Mouse (Mus musculus) liver, embryonic 12.5 days (tissue): ENCODE results near the gene Sirt3. TPM values are rescaled to one million over a fixed set of nuclear protein-coding genes. Genes with fewer than 3 reads are reported as not detected.

Source experiments
- ATAC-seq: fragments of 200-750 bp; cut with Nextera tagmentation; 2 replicates; pipeline ENCODE4 v1.8.0; 2017; ENCODE audit warnings: moderate number of reproducible peaks, mild to moderate bottlenecking, moderate library complexity
- H3K27ac ChIP-seq: fragments of 300-500 bp; sonication (generic); 2 replicates; pipeline ENCODE4 v1.5.1; 2016; ENCODE audit warnings: mild to moderate bottlenecking
- H3K27me3 ChIP-seq: fragments of 300-500 bp; sonication (generic); replicated peaks from 2 replicates; pipeline ENCODE4 v1.6.1; 2016; ENCODE audit warnings: mild to moderate bottlenecking, moderate library complexity
- H3K36me3 ChIP-seq: fragments of 300-500 bp; sonication (generic); 2 replicates; pipeline ENCODE4 v1.6.1; 2016; ENCODE audit warnings: mild to moderate bottlenecking, moderate library complexity
- H3K4me1 ChIP-seq: fragments of 300-500 bp; sonication (generic); 2 replicates; pipeline ENCODE4 v1.6.1; 2016
- H3K4me2 ChIP-seq: fragments of 300-500 bp; sonication (generic); 2 replicates; pipeline ENCODE4 v1.6.1; 2016; ENCODE audit warnings: mild to moderate bottlenecking, moderate library complexity
- H3K4me3 ChIP-seq: fragments of 300-500 bp; sonication (generic); 2 replicates; pipeline ENCODE4 v1.5.1; 2016; ENCODE audit warnings: mild to moderate bottlenecking, moderate library complexity
- H3K9ac ChIP-seq: fragments of 300-500 bp; sonication (generic); 2 replicates; pipeline ENCODE4 v1.6.1; 2016; ENCODE audit warnings: mild to moderate bottlenecking, moderate library complexity
- H3K9me3 ChIP-seq: fragments of 300-500 bp; sonication (generic); replicated peaks from 2 replicates; pipeline ENCODE4 v1.6.1; 2016; ENCODE audit warnings: mild to moderate bottlenecking, moderate library complexity
- WGBS: fragments of 180-500 bp; shearing (Covaris S2); methylation state at CpG from one replicate; pipeline ENCODE4 v1.1.7; 2016; ENCODE audit not compliant: insufficient replicate concordance; 5-methylcytosine and 5-hydroxymethylcytosine counted together
- polyA plus RNA-seq: library from polyadenylated mRNA; unstranded; fragments of >200 nt; fragmentation: Nextera tagmentation; extraction: Ambion mirVana; gene quantifications from 2 replicates; pipeline ENCODE4 v1.2.1, GENCODE M21; 2016

The Sirt3 gene
- polyA plus RNA-seq, 1 experiment from 2014 or later = 16.0 TPM

- Histone ChIP-seq H3K9me3 (no peaks in the 10 kb centered on the region), H3K4me1 (no peaks in the 10 kb centered on the region), H3K4me3 (no peak within 1 kb of the TSS), H3K27ac (no peak within 1 kb of the TSS), H3K36me3 (no peaks in the 10 kb centered on the region), H3K27me3 (peaks cover 54% of the 10 kb centered on the region), H3K9ac (no peak within 1 kb of the TSS), H3K4me2 (no peak within 1 kb of the TSS)
- WGBS = 28% methylated on average over 14 of the region's 14 CpGs
- peak; percentile 70 for ATAC-seq
Observed at GRCm38 (mm10) chr7:140844905-140845665, 37.0 kb downstream of the Sirt3 start, which contains the start of gene Scgb1c1. Gene Scgb1c1, plus strand, starts transcription at chr7:140845547.

GRCm38 (mm10) chr7:140843806-140844205, 38.3 kb downstream of the Sirt3 start:
- peaks cover 67% of the 10 kb centered on the region for H3K27me3 ChIP-seq
- no peak overlapping the region for H3K4me2 ChIP-seq
- no peaks in the 10 kb centered on the region for H3K4me1 ChIP-seq
- no peak overlapping the region for H3K9ac ChIP-seq
- WGBS = 59% methylated on average over 7 of the region's 7 CpGs
- no peaks in the 10 kb centered on the region for H3K9me3 ChIP-seq
- H3K4me3 ChIP-seq = no peak overlapping the region
- no peak for ATAC-seq
- no peaks in the 10 kb centered on the region for H3K36me3 ChIP-seq
- no peak overlapping the region for H3K27ac ChIP-seq

GRCm38 (mm10) chr7:140840750-140841735, 41.1 kb downstream of the Sirt3 start:
- Histone ChIP-seq H3K27ac (no peak overlapping the region), H3K36me3 (no peaks in the 10 kb centered on the region), H3K27me3 (peaks cover 76% of the 10 kb centered on the region), H3K9ac (no peak overlapping the region), H3K4me2 (no peak overlapping the region), H3K4me1 (no peaks in the 10 kb centered on the region), H3K4me3 (no peak overlapping the region), H3K9me3 (no peaks in the 10 kb centered on the region)
- WGBS = 31% methylated on average over 19 of the region's 19 CpGs
- ATAC-seq = no peak

DNA sequence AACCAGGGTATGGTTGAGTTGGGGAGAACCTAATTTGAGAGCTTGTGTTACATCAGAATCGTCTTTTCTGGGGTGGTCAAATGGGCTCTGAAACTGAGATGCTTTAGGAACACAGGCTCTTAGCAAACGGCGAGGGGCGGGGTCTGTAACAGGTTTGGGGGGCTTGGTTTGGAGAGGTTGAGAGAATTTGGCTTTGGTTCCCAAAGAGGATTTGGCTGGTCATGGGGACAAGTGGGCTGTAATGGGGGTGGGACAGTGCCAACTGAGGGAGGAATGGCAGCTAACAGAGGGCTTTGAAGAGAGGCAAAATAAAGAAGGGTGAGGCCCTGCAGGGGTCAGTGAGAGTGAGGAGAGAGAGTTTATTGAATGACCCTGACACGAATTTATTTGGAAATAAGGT, 42.6 kb downstream of the Sirt3 start:
- 54% methylated on average over 5 of the region's 5 CpGs for WGBS

DNA sequence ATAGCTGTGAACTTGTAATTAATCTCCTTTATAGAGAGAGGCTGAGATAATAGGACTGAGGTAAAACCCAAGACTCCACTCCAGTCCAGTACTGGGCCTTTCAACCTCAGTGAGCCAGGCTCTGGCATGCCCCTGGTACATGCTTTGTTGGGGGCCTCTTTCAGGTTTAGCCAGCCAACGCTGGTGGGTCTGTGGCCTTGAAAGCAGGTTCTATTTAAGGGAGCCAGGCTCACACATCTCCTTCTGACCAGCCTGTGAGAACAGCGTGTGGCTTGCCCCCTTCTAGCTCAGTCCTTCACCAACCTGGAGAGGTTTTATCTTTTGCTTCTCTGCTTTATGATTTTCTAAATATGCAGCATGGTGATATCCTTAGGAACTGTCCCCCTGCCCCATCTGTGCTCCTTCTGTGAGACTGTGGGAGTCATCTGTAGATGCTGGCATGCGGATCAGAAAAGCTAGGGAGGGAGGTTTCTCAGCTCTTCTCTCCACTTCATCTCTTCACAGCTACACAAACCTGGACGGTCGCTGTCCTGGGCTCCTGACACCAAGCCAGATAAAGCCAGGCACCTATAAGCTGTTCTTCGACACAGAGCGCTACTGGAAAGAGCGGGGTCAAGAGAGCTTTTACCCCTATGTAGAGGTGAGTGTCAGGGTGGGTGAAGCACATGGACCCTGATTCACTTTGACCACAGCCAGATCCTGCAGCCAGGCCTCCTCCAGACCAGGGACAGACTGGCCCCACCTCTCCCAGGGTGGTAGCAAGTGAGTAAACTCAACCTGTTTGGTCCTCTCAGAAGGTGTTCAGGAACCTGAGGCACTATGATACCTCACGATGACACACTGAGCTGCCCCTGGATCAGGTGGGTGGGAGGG, 45.6 kb downstream of the Sirt3 start:
- Histone ChIP-seq H3K9ac (no peak overlapping the region), H3K4me2 (no peak overlapping the region), H3K36me3 (no peaks in the 10 kb centered on the region), H3K4me3 (no peak overlapping the region), H3K27me3 (peaks cover 55% of the 10 kb centered on the region), H3K27ac (no peak overlapping the region), H3K9me3 (no peaks in the 10 kb centered on the region), H3K4me1 (peaks cover 9% of the 10 kb centered on the region)
- WGBS = 74% methylated on average over 9 of the region's 9 CpGs
- ATAC-seq = no peak

More for the DNA sequence above, 42.6 kb downstream of the Sirt3 start:
- Histone ChIP-seq H3K4me2 (no peak overlapping the region), H3K27ac (no peak overlapping the region), H3K27me3 (peaks cover 68% of the 10 kb centered on the region), H3K36me3 (no peaks in the 10 kb centered on the region), H3K9me3 (no peaks in the 10 kb centered on the region), H3K4me3 (no peak overlapping the region), H3K4me1 (peaks cover 9% of the 10 kb centered on the region), H3K9ac (no peak overlapping the region)
- no peak for ATAC-seq

GRCm38 (mm10) chr7:140835758-140836087, 46.4 kb downstream of the Sirt3 start:
- ATAC-seq = peak; percentile 24; the same call in 1 of the 2 replicates
- H3K9ac ChIP-seq = no peak overlapping the region

DNA sequence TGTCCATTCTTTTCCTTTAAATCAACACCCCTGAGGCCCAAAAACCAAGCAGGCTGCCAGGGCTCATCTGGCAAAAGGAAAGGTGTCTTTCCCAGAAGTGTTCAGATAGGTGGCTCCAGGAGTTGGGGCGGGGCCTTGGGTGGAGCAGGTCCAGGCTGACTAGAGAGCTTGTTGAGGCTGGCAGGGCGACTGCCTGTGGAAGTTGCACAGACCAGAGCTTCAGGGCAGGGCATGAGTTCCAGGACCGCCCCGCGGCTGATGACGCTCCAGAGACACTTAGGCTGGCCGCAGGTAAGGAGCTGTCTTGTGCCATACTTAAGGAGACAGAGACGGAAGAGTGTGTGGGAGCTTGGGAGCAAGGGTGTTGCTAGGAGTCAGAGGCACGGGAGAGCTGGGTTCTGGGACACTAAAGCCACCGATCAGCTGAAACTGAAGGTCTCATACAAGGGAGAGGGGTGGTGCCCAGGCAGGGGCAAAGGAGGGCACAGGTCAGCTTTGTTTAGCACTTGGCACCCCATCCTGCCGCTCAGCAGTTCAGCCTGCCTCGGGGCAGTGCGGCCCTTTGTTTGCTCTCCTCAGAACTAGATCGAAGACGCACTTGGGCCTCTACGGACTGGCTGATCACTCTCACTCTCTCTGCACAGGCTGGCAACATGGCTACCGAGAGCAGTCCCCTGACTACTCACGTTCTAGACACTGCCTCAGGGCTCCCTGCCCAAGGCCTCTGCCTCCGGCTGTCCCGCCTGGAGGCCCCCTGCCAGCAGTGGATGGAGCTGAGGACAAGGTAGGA, 46.9 kb downstream of the Sirt3 start, which contains the start of gene Urah:
Gene Urah, plus strand, starts transcription at position 51 of the 790 bp plus-strand sequence.
- ATAC-seq = peak; percentile 62
- Histone ChIP-seq H3K27me3 (peaks cover 43% of the 10 kb centered on the region), H3K9me3 (no peaks in the 10 kb centered on the region), H3K9ac (no peak within 1 kb of the TSS), H3K4me1 (peaks cover 9% of the 10 kb centered on the region), H3K4me2 (peak within 1 kb of the TSS; percentile 33), H3K36me3 (no peaks in the 10 kb centered on the region), H3K4me3 (no peak within 1 kb of the TSS), H3K27ac (no peak within 1 kb of the TSS)
- 43% methylated on average over 20 of the region's 20 CpGs for WGBS

More at GRCm38 (mm10) chr7:140835758-140836087, 46.4 kb downstream of the Sirt3 start:
- H3K36me3 ChIP-seq = no peaks in the 10 kb centered on the region
- WGBS = 57% methylated on average over 2 of the region's 2 CpGs
- no peak overlapping the region for H3K27ac ChIP-seq
- no peak overlapping the region for H3K4me3 ChIP-seq
- peak overlapping the region; percentile 33; the same call in 1 of the 2 replicates for H3K4me2 ChIP-seq
- H3K9me3 ChIP-seq = no peaks in the 10 kb centered on the region
- peaks cover 9% of the 10 kb centered on the region for H3K4me1 ChIP-seq
- peaks cover 48% of the 10 kb centered on the region for H3K27me3 ChIP-seq

DNA sequence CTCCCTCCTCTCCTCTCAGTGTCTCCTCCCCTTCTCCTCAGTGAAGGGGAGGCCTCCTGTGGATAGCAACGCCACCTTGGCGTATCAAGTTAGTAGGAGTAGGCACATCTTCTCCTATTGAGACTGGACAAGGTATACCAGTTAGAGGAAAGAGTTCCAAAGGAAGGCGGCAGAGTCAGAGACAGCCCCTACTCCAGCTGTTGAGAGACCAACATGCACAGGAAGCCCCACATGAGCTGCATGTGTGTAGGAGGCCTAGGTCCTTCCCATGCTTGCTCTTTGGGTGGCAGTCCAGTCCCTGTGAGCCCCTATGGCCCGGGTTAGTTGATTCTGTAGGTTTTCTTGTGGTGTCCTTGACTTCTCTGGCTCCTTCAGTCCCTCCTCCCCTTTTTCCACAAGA, 48.8 kb downstream of the Sirt3 start:
- H3K36me3 ChIP-seq = no peaks in the 10 kb centered on the region
- H3K9me3 ChIP-seq = no peaks in the 10 kb centered on the region
- no peak overlapping the region for H3K4me2 ChIP-seq
- WGBS = 68% methylated on average over 4 of the region's 4 CpGs
- peaks cover 9% of the 10 kb centered on the region for H3K4me1 ChIP-seq
- H3K27me3 ChIP-seq = peaks cover 27% of the 10 kb centered on the region
- H3K9ac ChIP-seq = no peak overlapping the region
- H3K27ac ChIP-seq = no peak overlapping the region
- no peak overlapping the region for H3K4me3 ChIP-seq
- no peak for ATAC-seq

GRCm38 (mm10) chr7:140831447-140831846, 50.7 kb downstream of the Sirt3 start:
- Histone ChIP-seq H3K27ac (no peak overlapping the region), H3K9ac (no peak overlapping the region), H3K4me3 (no peak overlapping the region), H3K36me3 (no peaks in the 10 kb centered on the region), H3K4me1 (peaks cover 9% of the 10 kb centered on the region), H3K27me3 (peaks cover 13% of the 10 kb centered on the region), H3K4me2 (no peak overlapping the region), H3K9me3 (no peaks in the 10 kb centered on the region)
- whole genome bisulfite sequencing = 52% methylated on average over 6 of the region's 6 CpGs
- no peak for ATAC-seq

GRCm38 (mm10) chr7:140828171-140828881, 53.8 kb downstream of the Sirt3 start:
- no peak overlapping the region for H3K27ac ChIP-seq
- ATAC-seq = no peak
- no peak overlapping the region for H3K9ac ChIP-seq
- no peaks in the 10 kb centered on the region for H3K9me3 ChIP-seq
- H3K36me3 ChIP-seq = no peaks in the 10 kb centered on the region
- 23% methylated on average over 8 of the region's 8 CpGs for WGBS
- no peaks in the 10 kb centered on the region for H3K4me1 ChIP-seq
- no peak overlapping the region for H3K4me3 ChIP-seq
- H3K27me3 ChIP-seq = peaks cover 7% of the 10 kb centered on the region
- no peak overlapping the region for H3K4me2 ChIP-seq
